Mouse (Mus musculus) midbrain, embryonic 11.5 days (tissue): Measurements from ENCODE around the gene Apbb1. TPM values are rescaled to one million over a fixed set of nuclear protein-coding genes. Genes with fewer than 3 reads are reported as not detected.
A peak's percentile ranks its signal among the peaks of the same experiment; 100 is the strongest.

Experiments
- ATAC-seq: fragments of 200-750 bp; cut with Nextera tagmentation; 2 replicates; pipeline ENCODE4 v1.8.0; 2017; ENCODE audit warnings: moderate TSS enrichment, moderate library complexity; ENCODE audit not compliant: low FRiP score
- DNase-seq: peaks from one replicate; pipeline ENCODE4 v3.0.0; 2015; ENCODE audit warnings: low spot score; ENCODE audit errors: missing footprints
- H3K27ac ChIP-seq: fragments of 300-500 bp; sonication (generic); 2 replicates; pipeline ENCODE4 v1.5.1; 2014; ENCODE audit warnings: low read depth, low read length
- H3K27me3 ChIP-seq: fragments of 300-500 bp; sonication (generic); 2 replicates; pipeline ENCODE4 v1.6.1; 2014; ENCODE audit warnings: mild to moderate bottlenecking, low read length, moderate library complexity, mixed read lengths; ENCODE audit not compliant: control insufficient read depth, insufficient read depth
- H3K36me3 ChIP-seq: fragments of 300-500 bp; sonication (generic); 2 replicates; pipeline ENCODE4 v1.6.1; 2014; ENCODE audit warnings: mild to moderate bottlenecking, low read length, moderate library complexity, mixed read lengths; ENCODE audit not compliant: control insufficient read depth, insufficient read depth
- H3K4me1 ChIP-seq: fragments of 300-500 bp; sonication (generic); 2 replicates; pipeline ENCODE4 v1.6.1; 2014; ENCODE audit warnings: low read length; ENCODE audit not compliant: control insufficient read depth, insufficient read depth
- H3K4me2 ChIP-seq: fragments of 300-500 bp; sonication (generic); 2 replicates; pipeline ENCODE4 v1.6.1; 2014; ENCODE audit warnings: mild to moderate bottlenecking, moderate library complexity
- H3K4me3 ChIP-seq: fragments of 300-500 bp; sonication (generic); 2 replicates; pipeline ENCODE4 v1.5.1; 2014; ENCODE audit warnings: low read depth, low read length
- H3K9ac ChIP-seq: fragments of 300-500 bp; sonication (generic); 2 replicates; pipeline ENCODE4 v1.6.1; 2014; ENCODE audit warnings: low read length
- H3K9me3 ChIP-seq: fragments of 300-500 bp; sonication (generic); 2 replicates; pipeline ENCODE4 v1.6.1; 2016; ENCODE audit warnings: low read length; ENCODE audit not compliant: control insufficient read depth
- WGBS: fragments of 180-500 bp; shearing (Covaris S2); extraction: QIAGEN DNeasy Blood & Tissue Kit; methylation state at CpG from one replicate; pipeline ENCODE4 v1.1.7; 2014; 5-methylcytosine and 5-hydroxymethylcytosine counted together
- polyA plus RNA-seq: library from polyadenylated mRNA; unstranded; fragments of >200 nt; fragmentation: Nextera tagmentation; extraction: Ambion mirVana; gene quantifications from 2 replicates; pipeline ENCODE4 v1.2.1, GENCODE M21; 2014

Gene Apbb1
- 100 and 103 TPM in 2 replicates for polyA plus RNA-seq

GRCm38 (mm10) chr7:105581094-105581703, at the start of gene Apbb1:
TSS of gene Apbb1 (minus strand) at chr7:105581653.
- DNase-seq (peak; percentile 99), ATAC-seq (peak; percentile 95)
- no peaks in the 10 kb centered on the region for H3K27me3 ChIP-seq
- H3K27ac ChIP-seq, result peak within 1 kb of the TSS; percentile 85
- peaks cover 9% of the 10 kb centered on the region; the same call in 1 of the 2 replicates for H3K4me1 ChIP-seq
- peak within 1 kb of the TSS; percentile 86 for H3K9ac ChIP-seq
- H3K4me3 ChIP-seq, result peak within 1 kb of the TSS; percentile 75
- no peaks in the 10 kb centered on the region for H3K9me3 ChIP-seq
- WGBS, result under 1% methylated on average over 52 of the region's 54 CpGs
- H3K4me2 ChIP-seq, result peak within 1 kb of the TSS; percentile 52
- no peaks in the 10 kb centered on the region for H3K36me3 ChIP-seq

GRCm38 (mm10) chr7:105628633-105629032, 47.2 kb upstream of the Apbb1 start:
- Histone ChIP-seq H3K27ac (no peak overlapping the region), H3K4me3 (no peak overlapping the region), H3K9ac (no peak overlapping the region), H3K27me3 (0 out of 2 replicates have a peak, but pooled peaks cover 3% of the 10 kb centered on the region), H3K36me3 (peaks cover 7% of the 10 kb centered on the region; the same call in 1 of the 2 replicates), H3K4me1 (peaks cover 24% of the 10 kb centered on the region), H3K4me2 (no peak overlapping the region), H3K9me3 (no peaks in the 10 kb centered on the region)
- ATAC-seq (peak; percentile 19; the same call in 1 of the 2 replicates), DNase-seq (no peak)
- WGBS, result 25% methylated on average over 3 of the region's 3 CpGs

GRCm38 (mm10) chr7:105625397-105625796, 43.9 kb upstream of the Apbb1 start:
- H3K27me3 ChIP-seq, result no peaks in the 10 kb centered on the region
- no peak overlapping the region for H3K27ac ChIP-seq
- 82% methylated on average over 6 of the region's 6 CpGs for WGBS
- no peak for ATAC-seq
- H3K9ac ChIP-seq, result no peak overlapping the region
- H3K9me3 ChIP-seq, result no peaks in the 10 kb centered on the region
- H3K4me3 ChIP-seq, result no peak overlapping the region
- no peak overlapping the region for H3K4me2 ChIP-seq
- H3K4me1 ChIP-seq, result peaks cover 17% of the 10 kb centered on the region
- no peak for DNase-seq
- H3K36me3 ChIP-seq, result peaks cover 9% of the 10 kb centered on the region; the same call in 1 of the 2 replicates

GRCm38 (mm10) chr7:105621646-105622292, 40.3 kb upstream of the Apbb1 start:
- no peak for ATAC-seq
- no peak overlapping the region for H3K27ac ChIP-seq
- no peak overlapping the region for H3K4me2 ChIP-seq
- H3K4me1 ChIP-seq, result no peaks in the 10 kb centered on the region
- 75% methylated on average over 8 of the region's 8 CpGs for WGBS
- no peaks in the 10 kb centered on the region for H3K9me3 ChIP-seq
- peaks cover 23% of the 10 kb centered on the region for H3K36me3 ChIP-seq
- no peak overlapping the region for H3K9ac ChIP-seq
- H3K4me3 ChIP-seq, result no peak overlapping the region
- DNase-seq, result no peak
- no peaks in the 10 kb centered on the region for H3K27me3 ChIP-seq

GRCm38 (mm10) chr7:105621053-105621452, 39.6 kb upstream of the Apbb1 start:
- ATAC-seq (no peak), DNase-seq (no peak)
- no peaks in the 10 kb centered on the region for H3K9me3 ChIP-seq
- H3K27me3 ChIP-seq, result no peaks in the 10 kb centered on the region
- WGBS, result 87% methylated on average over 4 of the region's 4 CpGs
- H3K9ac ChIP-seq, result no peak overlapping the region
- H3K4me2 ChIP-seq, result no peak overlapping the region
- no peak overlapping the region for H3K27ac ChIP-seq
- no peaks in the 10 kb centered on the region for H3K4me1 ChIP-seq
- peaks cover 23% of the 10 kb centered on the region for H3K36me3 ChIP-seq
- H3K4me3 ChIP-seq, result no peak overlapping the region

- ATAC-seq (no peak), DNase-seq (no peak)
- WGBS, result 71% methylated on average over 3 of the region's 3 CpGs
- no peaks in the 10 kb centered on the region for H3K27me3 ChIP-seq
- H3K4me1 ChIP-seq, result no peaks in the 10 kb centered on the region
- no peaks in the 10 kb centered on the region for H3K9me3 ChIP-seq
- no peak overlapping the region for H3K9ac ChIP-seq
- H3K4me3 ChIP-seq, result no peak overlapping the region
- H3K4me2 ChIP-seq, result no peak overlapping the region
- no peak overlapping the region for H3K27ac ChIP-seq
- peaks cover 23% of the 10 kb centered on the region for H3K36me3 ChIP-seq
Observed at GRCm38 (mm10) chr7:105619701-105620100, 38.2 kb upstream of the Apbb1 start.

GRCm38 (mm10) chr7:105617810-105618209, 36.4 kb upstream of the Apbb1 start:
- Histone ChIP-seq H3K4me1 (no peaks in the 10 kb centered on the region), H3K9me3 (no peaks in the 10 kb centered on the region), H3K27me3 (no peaks in the 10 kb centered on the region), H3K27ac (no peak overlapping the region), H3K4me2 (no peak overlapping the region), H3K9ac (no peak overlapping the region), H3K4me3 (no peak overlapping the region), H3K36me3 (peaks cover 16% of the 10 kb centered on the region)
- no peak for DNase-seq
- peak; percentile 18; the same call in 1 of the 2 replicates for ATAC-seq
- 96% methylated on average over 22 of the region's 22 CpGs for WGBS

GRCm38 (mm10) chr7:105616561-105616960, 35.1 kb upstream of the Apbb1 start:
- no peak for DNase-seq
- no peak overlapping the region for H3K27ac ChIP-seq
- H3K4me1 ChIP-seq, result no peaks in the 10 kb centered on the region
- no peaks in the 10 kb centered on the region for H3K27me3 ChIP-seq
- H3K4me3 ChIP-seq, result no peak overlapping the region
- peaks cover 19% of the 10 kb centered on the region for H3K36me3 ChIP-seq
- 93% methylated on average over 6 of the region's 6 CpGs for whole genome bisulfite sequencing
- H3K9ac ChIP-seq, result no peak overlapping the region
- H3K9me3 ChIP-seq, result no peaks in the 10 kb centered on the region
- no peak for ATAC-seq
- no peak overlapping the region for H3K4me2 ChIP-seq

- Histone ChIP-seq H3K4me2 (no peak overlapping the region), H3K9me3 (no peaks in the 10 kb centered on the region), H3K27me3 (no peaks in the 10 kb centered on the region), H3K27ac (no peak overlapping the region), H3K36me3 (peaks cover 21% of the 10 kb centered on the region), H3K4me1 (no peaks in the 10 kb centered on the region), H3K4me3 (no peak overlapping the region), H3K9ac (no peak overlapping the region)
- DNase-seq (no peak), ATAC-seq (no peak)
- WGBS, result 78% methylated on average over 1 of the region's 1 CpGs
Observed at GRCm38 (mm10) chr7:105615720-105616119, 34.3 kb upstream of the Apbb1 start.
